Mouse (Mus musculus) C2C12 (cell line): ENCODE measurements around the gene Lipc.

Experiments used
- CTCF ChIP-seq: IDR thresholded peaks from one replicate; pipeline ENCODE4 v1.5.1; 2011; ENCODE audit not compliant: control insufficient read depth, insufficient read depth, insufficient read length
- FOSL1 ChIP-seq: IDR thresholded peaks from one replicate; pipeline ENCODE4 v1.8.0; 2011; ENCODE audit warnings: mild to moderate bottlenecking, low read length; ENCODE audit not compliant: poor library complexity, insufficient read depth, severe bottlenecking
- MAX ChIP-seq: IDR thresholded peaks from one replicate; pipeline ENCODE4 v1.6.1; 2011; ENCODE audit warnings: mild to moderate bottlenecking, control low read depth
- MYOD1 ChIP-seq: IDR thresholded peaks from one replicate; pipeline ENCODE4 v1.6.1; 2011; ENCODE audit warnings: low read depth; ENCODE audit not compliant: control insufficient read depth, insufficient read length
- USF1 ChIP-seq: IDR thresholded peaks from one replicate; pipeline ENCODE4 v1.6.1; 2011; ENCODE audit warnings: low read depth, mild to moderate bottlenecking, control low read depth, moderate library complexity

DNA sequence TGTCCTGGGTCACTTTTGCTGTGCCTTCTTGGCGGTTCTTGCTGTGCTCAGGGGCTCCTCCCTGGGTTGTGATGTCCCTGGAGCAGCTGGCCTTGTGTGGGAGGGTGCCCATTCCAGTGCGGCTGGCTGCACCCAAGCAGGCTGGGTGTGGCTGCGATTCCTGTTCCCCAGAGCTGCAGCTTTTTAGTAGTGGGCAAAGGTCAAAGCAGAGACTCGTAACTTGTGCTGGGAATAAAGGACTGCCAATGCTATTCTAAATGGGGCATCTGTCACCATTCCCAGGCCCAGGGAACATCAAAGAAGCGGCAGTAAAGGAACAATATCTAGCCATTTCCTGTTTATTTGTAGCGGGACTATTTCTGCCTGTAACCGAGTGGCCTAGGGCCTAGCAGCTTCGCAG, 88.7 kb downstream of the Lipc start:
- TF ChIP-seq CTCF (no peak), MYOD1 (no peak), MAX (no peak), FOSL1 (no peak), USF1 (no peak)
